Mouse (Mus musculus): ENCODE results near the gene Tor1b. TPM values are rescaled to one million over a fixed set of nuclear protein-coding genes. Genes with fewer than 3 reads are reported as not detected.

Gene Tor1b
- polyA plus RNA-seq, 1 experiment from 2014 or later = 20.5 TPM

GRCm38 (mm10) chr2:30962570-30963254 is 10.0 kb downstream of the Tor1b start:
- WGBS = 92% methylated on average over 11 of the region's 11 CpGs

GRCm38 (mm10) chr2:30965627-30966026 is 12.9 kb downstream of the Tor1b start:
- Histone ChIP-seq H3K4me2 (replicated peaks) (peak overlapping the region; percentile 96; the same call in 1 of the 2 replicates), H3K36me3 (peaks cover 55% of the 10 kb centered on the region), H3K27me3 (no peaks in the 10 kb centered on the region), H3K4me1 (replicated peaks) (peaks cover 29% of the 10 kb centered on the region), H3K9ac (replicated peaks) (no peak overlapping the region), H3K27ac (no peak overlapping the region), H3K4me3 (replicated peaks) (no peak overlapping the region), H3K9me3 (no peaks in the 10 kb centered on the region)
- WGBS = 96% methylated on average over 8 of the region's 8 CpGs
- ATAC-seq = no peak

More at GRCm38 (mm10) chr2:30962570-30963254, 10.0 kb downstream of the Tor1b start:
- H3K27me3 ChIP-seq = no peaks in the 10 kb centered on the region
- no peak overlapping the region for H3K4me3 ChIP-seq (replicated peaks)
- H3K9ac ChIP-seq (replicated peaks) = no peak overlapping the region
- peaks cover 81% of the 10 kb centered on the region for H3K36me3 ChIP-seq
- no peak overlapping the region for H3K27ac ChIP-seq
- no peak overlapping the region for H3K4me2 ChIP-seq (replicated peaks)
- no peak for ATAC-seq
- peaks cover 29% of the 10 kb centered on the region for H3K4me1 ChIP-seq (replicated peaks)
- H3K9me3 ChIP-seq = no peaks in the 10 kb centered on the region

DNA sequence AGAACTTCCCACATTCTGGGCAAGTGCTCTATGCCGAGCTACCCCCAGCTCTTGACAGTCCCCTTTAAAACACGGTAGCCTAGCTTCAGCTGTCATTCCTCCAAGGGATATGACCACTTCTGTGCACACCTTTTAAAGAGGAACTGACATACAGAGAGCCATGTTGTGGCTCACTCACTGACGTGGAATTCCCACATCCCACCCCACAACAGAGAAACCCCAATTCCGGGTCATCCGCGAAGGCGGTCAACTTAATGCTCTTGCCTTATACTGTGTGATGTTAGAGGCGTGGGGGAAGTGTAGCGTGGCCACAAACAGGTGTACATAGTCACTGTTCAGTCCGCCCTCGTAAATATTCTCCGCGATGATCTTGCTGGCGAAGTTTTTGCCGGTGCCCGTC is 14.1 kb downstream of the Tor1b start:
- no peak; the same call in 1 of the 2 replicates for ATAC-seq
- no peaks in the 10 kb centered on the region for H3K27me3 ChIP-seq
- H3K36me3 ChIP-seq = peaks cover 50% of the 10 kb centered on the region
- no peaks in the 10 kb centered on the region for H3K9me3 ChIP-seq
- peak overlapping the region; percentile 96 for H3K4me2 ChIP-seq (replicated peaks)
- no peak overlapping the region for H3K27ac ChIP-seq
- peak overlapping the region; percentile 97 for H3K9ac ChIP-seq (replicated peaks)
- 27% methylated on average over 16 of the region's 16 CpGs for WGBS
- H3K4me1 ChIP-seq (replicated peaks) = peaks cover 29% of the 10 kb centered on the region
- peak overlapping the region; percentile 96 for H3K4me3 ChIP-seq (replicated peaks)

GRCm38 (mm10) chr2:30967352-30968327 is 14.9 kb downstream of the Tor1b start, which contains the start of gene Tor1a:
Gene Tor1a, minus strand, starts transcription at chr2:30967933.
- peak within 1 kb of the TSS; percentile 97 for H3K9ac ChIP-seq (replicated peaks)
- peaks cover 46% of the 10 kb centered on the region for H3K36me3 ChIP-seq
- H3K4me1 ChIP-seq (replicated peaks) = peaks cover 29% of the 10 kb centered on the region
- peak within 1 kb of the TSS; percentile 96 for H3K4me2 ChIP-seq (replicated peaks)
- no peaks in the 10 kb centered on the region for H3K9me3 ChIP-seq
- 2% methylated on average over 59 of the region's 59 CpGs for WGBS
- peak within 1 kb of the TSS; percentile 76 for H3K27ac ChIP-seq
- peak within 1 kb of the TSS; percentile 96 for H3K4me3 ChIP-seq (replicated peaks)
- no peaks in the 10 kb centered on the region for H3K27me3 ChIP-seq
- peak; percentile 98 for ATAC-seq

DNA sequence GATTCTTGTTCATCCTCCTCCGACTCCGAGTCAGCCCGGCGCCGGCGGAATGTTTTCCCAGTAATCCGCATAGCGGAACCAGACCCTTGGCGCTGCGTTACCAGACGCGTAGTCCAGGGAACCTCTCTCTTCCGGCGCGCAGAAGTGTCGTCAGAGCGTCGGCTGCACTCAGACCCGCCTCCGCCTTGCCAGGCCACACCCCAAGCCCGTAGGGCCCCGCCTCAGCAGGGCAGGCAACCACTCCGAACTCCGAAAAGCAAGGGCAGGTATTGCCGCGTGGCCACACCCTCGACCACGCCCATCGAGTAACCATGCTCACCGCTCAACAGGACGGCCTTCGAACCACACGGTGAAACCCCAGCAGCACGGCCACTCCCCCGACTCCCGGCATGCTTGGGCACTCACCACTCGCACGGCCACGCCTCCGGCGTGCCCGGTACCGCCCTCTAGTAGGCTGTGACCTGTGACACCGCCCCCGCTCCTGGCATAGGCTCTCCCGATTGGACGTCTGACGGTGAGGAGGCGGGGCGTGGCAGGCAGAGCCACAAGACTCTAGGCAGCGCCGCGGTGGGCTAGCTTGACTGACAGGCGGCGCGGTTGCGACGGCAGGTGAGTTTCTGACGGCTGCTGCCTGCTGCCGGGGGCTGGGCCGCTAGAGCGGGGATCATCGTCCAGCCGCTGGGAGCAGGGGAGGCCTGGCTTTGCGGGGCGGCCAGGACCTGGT is 29.2 kb downstream of the Tor1b start, which contains the start of the genes BC005624 and Usp20:
Gene BC005624 (minus strand): TSS at position 412 of the 724 bp plus-strand sequence.
Gene Usp20 (plus strand): TSS at position 490 of the 724 bp plus-strand sequence.
- H3K4me2 ChIP-seq (replicated peaks) = peak within 1 kb of the TSS; percentile 82
- peaks cover 32% of the 10 kb centered on the region for H3K36me3 ChIP-seq
- peak within 1 kb of the TSS; percentile 76 for H3K27ac ChIP-seq
- H3K9ac ChIP-seq (replicated peaks) = peak within 1 kb of the TSS; percentile 78
- peak; percentile 99 for ATAC-seq
- H3K4me3 ChIP-seq (replicated peaks) = peak within 1 kb of the TSS; percentile 87
- no peaks in the 10 kb centered on the region for H3K27me3 ChIP-seq
- H3K4me1 ChIP-seq (replicated peaks) = peaks cover 33% of the 10 kb centered on the region
- under 1% methylated on average over 66 of the region's 66 CpGs for WGBS
- no peaks in the 10 kb centered on the region for H3K9me3 ChIP-seq

- peak overlapping the region; percentile 87 for H3K4me3 ChIP-seq (replicated peaks)
- no peak overlapping the region for H3K27ac ChIP-seq
- peak overlapping the region; percentile 82 for H3K4me2 ChIP-seq (replicated peaks)
- peaks cover 21% of the 10 kb centered on the region for H3K36me3 ChIP-seq
- no peak for ATAC-seq
- no peaks in the 10 kb centered on the region for H3K27me3 ChIP-seq
- H3K4me1 ChIP-seq (replicated peaks) = peaks cover 33% of the 10 kb centered on the region
- no peaks in the 10 kb centered on the region for H3K9me3 ChIP-seq
- H3K9ac ChIP-seq (replicated peaks) = peak overlapping the region; percentile 78
- 52% methylated on average over 7 of the region's 7 CpGs for WGBS
These were observed 30.3 kb downstream of the Tor1b start for GRCm38 (mm10) chr2:30983024-30983423.

DNA sequence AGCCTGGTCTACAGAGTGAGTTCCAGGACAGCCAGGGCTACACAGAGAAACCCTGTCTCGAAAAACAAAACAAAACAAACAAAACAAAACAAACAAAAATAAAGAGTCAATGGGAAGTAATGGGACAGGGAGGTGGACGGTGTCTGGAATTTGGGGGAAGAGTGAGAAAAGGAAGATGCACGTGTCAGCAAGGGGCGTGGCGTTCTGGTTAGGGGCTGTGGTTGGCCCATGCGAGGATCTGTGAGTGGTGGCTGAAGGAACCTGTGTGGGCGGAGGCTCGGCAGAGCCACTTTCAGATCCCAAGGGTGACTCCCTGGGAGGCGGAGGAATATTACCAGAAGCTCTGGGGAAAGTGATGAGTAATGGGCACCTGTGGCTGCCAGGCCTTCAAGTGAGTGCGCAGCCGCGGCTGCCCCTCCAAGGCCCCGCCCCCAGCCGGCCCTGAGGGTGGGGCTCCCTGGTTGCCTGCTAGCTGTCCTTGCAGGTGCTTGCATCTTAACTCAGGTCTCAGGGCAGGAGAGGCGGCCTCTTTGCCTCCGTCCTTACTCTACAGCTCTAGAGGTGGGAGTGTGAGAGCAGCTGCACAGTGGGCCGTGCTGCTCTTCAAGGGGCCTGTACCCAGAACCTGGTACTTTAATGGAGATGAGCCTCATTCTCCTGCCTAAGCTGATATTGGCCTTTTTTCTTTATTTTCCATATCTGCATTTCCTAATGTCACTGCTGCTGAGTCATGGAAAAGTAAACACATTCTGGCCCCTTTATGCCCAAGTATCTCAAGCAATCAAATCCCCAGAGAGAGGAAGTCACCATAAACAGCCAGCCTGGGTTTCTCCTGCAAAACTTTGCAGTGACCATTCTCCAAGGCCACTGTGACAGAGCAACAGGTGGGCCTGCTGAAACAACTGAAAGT is 32.6 kb downstream of the Tor1b start:
- WGBS = 27% methylated on average over 17 of the region's 17 CpGs
- Histone ChIP-seq H3K4me3 (replicated peaks) (no peak overlapping the region), H3K27ac (no peak overlapping the region), H3K9me3 (no peaks in the 10 kb centered on the region), H3K36me3 (peaks cover 7% of the 10 kb centered on the region; the same call in 1 of the 2 replicates), H3K9ac (replicated peaks) (no peak overlapping the region), H3K4me2 (replicated peaks) (no peak overlapping the region), H3K4me1 (replicated peaks) (peaks cover 33% of the 10 kb centered on the region), H3K27me3 (no peaks in the 10 kb centered on the region)
- ATAC-seq = no peak

- no peak overlapping the region for H3K27ac ChIP-seq
- no peaks in the 10 kb centered on the region for H3K9me3 ChIP-seq
- H3K9ac ChIP-seq (replicated peaks) = no peak overlapping the region
- no peak overlapping the region for H3K4me2 ChIP-seq (replicated peaks)
- H3K36me3 ChIP-seq = peaks cover 10% of the 10 kb centered on the region; the same call in 1 of the 2 replicates
- peaks cover 6% of the 10 kb centered on the region; the same call in 1 of the 2 replicates for H3K4me1 ChIP-seq (replicated peaks)
- no peak for ATAC-seq
- H3K4me3 ChIP-seq (replicated peaks) = no peak overlapping the region
- 93% methylated on average over 9 of the region's 9 CpGs for WGBS
- no peaks in the 10 kb centered on the region for H3K27me3 ChIP-seq
These were observed 37.5 kb downstream of the Tor1b start for GRCm38 (mm10) chr2:30990221-30990620.

DNA sequence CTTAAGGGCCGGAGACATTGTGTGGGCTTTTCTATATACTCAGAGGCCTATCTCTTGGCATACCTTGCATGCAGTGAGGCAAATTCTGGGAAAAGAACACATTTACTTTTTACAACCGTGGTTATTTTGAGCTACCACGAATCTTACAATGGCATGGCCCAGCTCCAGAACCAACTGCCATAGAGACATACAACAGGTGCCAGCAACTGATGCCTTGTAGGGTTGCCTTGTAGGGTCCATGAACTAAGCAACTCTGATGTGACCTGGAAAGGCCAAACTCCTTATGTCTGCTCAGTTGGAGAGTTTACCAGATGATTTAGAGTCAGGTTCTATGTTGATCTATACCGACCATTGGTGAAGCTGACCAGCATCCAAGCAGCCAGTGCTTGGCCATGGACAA is 42.1 kb downstream of the Tor1b start:
- H3K9me3 ChIP-seq = no peaks in the 10 kb centered on the region
- ATAC-seq = no peak
- no peak overlapping the region for H3K4me3 ChIP-seq (replicated peaks)
- peaks cover 18% of the 10 kb centered on the region for H3K36me3 ChIP-seq
- H3K4me2 ChIP-seq (replicated peaks) = no peak overlapping the region
- no peaks in the 10 kb centered on the region for H3K27me3 ChIP-seq
- 92% methylated on average over 4 of the region's 4 CpGs for WGBS
- H3K9ac ChIP-seq (replicated peaks) = no peak overlapping the region
- H3K4me1 ChIP-seq (replicated peaks) = no peaks in the 10 kb centered on the region
- H3K27ac ChIP-seq = no peak overlapping the region

- ATAC-seq = no peak
- Histone ChIP-seq H3K27me3 (no peaks in the 10 kb centered on the region), H3K4me2 (replicated peaks) (no peak overlapping the region), H3K4me3 (replicated peaks) (no peak overlapping the region), H3K4me1 (replicated peaks) (no peaks in the 10 kb centered on the region), H3K9ac (replicated peaks) (0 out of 2 replicates have a peak overlapping the region, but pooled peaks have one; percentile 3), H3K36me3 (peaks cover 20% of the 10 kb centered on the region), H3K27ac (no peak overlapping the region), H3K9me3 (no peaks in the 10 kb centered on the region)
- 76% methylated on average over 11 of the region's 11 CpGs for WGBS
These were observed 42.8 kb downstream of the Tor1b start for GRCm38 (mm10) chr2:30995432-30995996.
